Mouse (Mus musculus) left cerebral cortex, postnatal 25 days (tissue): ENCODE results near the gene Frmd5. TPM values are rescaled to one million over a fixed set of nuclear protein-coding genes. Genes with fewer than 3 reads are reported as not detected.

Source experiments
- DNase-seq, 2 experiments: peaks; one replicate each; pipeline ENCODE4 v3.0.0; 2022; ENCODE audit warnings: low spot score in 2 of 2, mixed read lengths in 1 of 2
- intact Hi-C: fragments of 180-260 bp; cut with DNase I; formaldehyde crosslinking; loops from one replicate; pipeline ENCODE4 v1.15.1; 2025
- total RNA-seq, 2 experiments: library from RNA; stranded (reverse); gene quantifications; 2 replicates each; pipeline ENCODE4 v1.2.3; 2021

Gene Frmd5
- total RNA-seq, 2 experiments from 2014 or later = 46.4 to 51.6 TPM

GRCm38 (mm10) chr2:121596621-121597020 is 210.3 kb downstream of the Frmd5 start:
- no peak for DNase-seq
- intact Hi-C loops = no loop called here

- intact Hi-C loops = no loop called here
- peak in 1 of 2 experiments; percentile 50 for DNase-seq
Observed at GRCm38 (mm10) chr2:121594660-121595291, 212.1 kb downstream of the Frmd5 start.

GRCm38 (mm10) chr2:121594131-121594530 is 212.8 kb downstream of the Frmd5 start:
- intact Hi-C loops = no loop called here
- DNase-seq = no peak

- DNase-seq = peak in 1 of 2 experiments; percentile 28
- intact Hi-C loops = no loop called here
Observed at GRCm38 (mm10) chr2:121588309-121588694, 218.6 kb downstream of the Frmd5 start.

- no peak for DNase-seq
- intact Hi-C loops = no loop called here
Observed at GRCm38 (mm10) chr2:121587523-121588308, 219.2 kb downstream of the Frmd5 start.

GRCm38 (mm10) chr2:121584705-121585104 is 222.2 kb downstream of the Frmd5 start:
- intact Hi-C loops = no loop called here
- no peak for DNase-seq

GRCm38 (mm10) chr2:121583468-121584116 is 223.3 kb downstream of the Frmd5 start:
- no peak for DNase-seq
- intact Hi-C loops = no loop called here

GRCm38 (mm10) chr2:121582809-121583376 is 224.0 kb downstream of the Frmd5 start:
- intact Hi-C loops = no loop called here
- DNase-seq = peak in 1 of 2 experiments; percentile 31

- DNase-seq = no peak
- intact Hi-C loops = loop anchor here (10.0 kb wide), 1 partner anchor 229 kb away; the partner anchor contains the start of gene Frmd5
Observed at GRCm38 (mm10) chr2:121575741-121576201, 231.1 kb downstream of the Frmd5 start.

GRCm38 (mm10) chr2:121574066-121574630 is 232.7 kb downstream of the Frmd5 start:
- intact Hi-C loops = loop anchor here (5.0 to 10.0 kb wide), 2 partner anchors 118 to 231 kb away; partner anchors contain the start of gene Frmd5
- DNase-seq = no peak

GRCm38 (mm10) chr2:121571780-121572179 is 235.1 kb downstream of the Frmd5 start:
- intact Hi-C loops = loop anchor here (1.0 to 10.0 kb wide), 3 partner anchors 121 to 261 kb away; partner anchors contain the start of gene Frmd5

GRCm38 (mm10) chr2:121570999-121571655 is 235.8 kb downstream of the Frmd5 start:
- DNase-seq = peak; percentile 17 to 66
- intact Hi-C loops = loop anchor here (1.0 to 10.0 kb wide), 3 partner anchors 121 to 261 kb away; partner anchors contain the start of gene Frmd5

More at GRCm38 (mm10) chr2:121571780-121572179, 235.1 kb downstream of the Frmd5 start:
- DNase-seq = peak; percentile 86 to 94

- intact Hi-C loops = loop anchor here (5.0 to 10.0 kb wide), 2 partner anchors 122 to 235 kb away; partner anchors contain the start of gene Frmd5
Observed at GRCm38 (mm10) chr2:121570049-121570448, 236.8 kb downstream of the Frmd5 start.

GRCm38 (mm10) chr2:121565911-121566310 is 241.0 kb downstream of the Frmd5 start:
- intact Hi-C loops = no loop called here
- no peak for DNase-seq

More at GRCm38 (mm10) chr2:121570049-121570448, 236.8 kb downstream of the Frmd5 start:
- DNase-seq = no peak

- no peak for DNase-seq
- intact Hi-C loops = no loop called here
Observed at GRCm38 (mm10) chr2:121563117-121563516, 243.8 kb downstream of the Frmd5 start.

- DNase-seq = no peak
- intact Hi-C loops = no loop called here
Observed at GRCm38 (mm10) chr2:121551271-121551670, 255.6 kb downstream of the Frmd5 start.

GRCm38 (mm10) chr2:121549630-121550029 is 257.3 kb downstream of the Frmd5 start:
- DNase-seq = no peak
- intact Hi-C loops = no loop called here

GRCm38 (mm10) chr2:121544829-121545228 is 262.1 kb downstream of the Frmd5 start:
- intact Hi-C loops = no loop called here
- no peak for DNase-seq

- intact Hi-C loops = loop anchor here (5.0 kb wide), 1 partner anchor 87 kb away; no protein-coding TSS in a partner anchor
- peak; percentile 16 to 89 for DNase-seq
Observed at GRCm38 (mm10) chr2:121525056-121525455, 281.8 kb downstream of the Frmd5 start.
